In genomic region chr1:156720046-156720445, GRCm38 (mm10) we compare ENCODE assay signal across 13 mouse cellular contexts. TPM values are rescaled to one million over a fixed set of nuclear protein-coding genes. Genes with fewer than 3 reads are reported as not detected.
DNase-seq lines count a peak whose midpoint lies in the region; ATAC-seq lines count a peak whose summit lies in the region.
"Had no signal": no experiment of that assay in that cellular context is flagged by ENCODE, and none has a peak within 500 bp of the region (broad histone marks: within the 10 kb centered on the region; RNA-seq: fewer than 3 reads in every experiment).

No protein-coding gene starts in this region.

- H3K27me3 ChIP-seq in kidney, embryonic 15.5 days, result 0 out of 2 replicates have a peak, but pooled peaks cover 3% of the 10 kb centered on the region
- H3K27me3 ChIP-seq in kidney, embryonic 14.5 days (ENCODE audit: control insufficient read depth, insufficient read depth, low read length), result no peaks in the 10 kb centered on the region
- peaks cover 18% of the 10 kb centered on the region; the same call in 1 of the 2 replicates for H3K27me3 ChIP-seq in midbrain, embryonic 13.5 days
- H3K27me3 ChIP-seq in midbrain, embryonic 14.5 days (ENCODE audit: control insufficient read depth, insufficient read depth, low read length), result no peaks in the 10 kb centered on the region
- 0 out of 2 replicates have a peak, but pooled peaks cover 4% of the 10 kb centered on the region for H3K27me3 ChIP-seq in neural tube, embryonic 15.5 days (replicated peaks)

- H3K4me1 ChIP-seq in kidney, embryonic 15.5 days, result peaks cover 31% of the 10 kb centered on the region
- H3K4me1 ChIP-seq in kidney, embryonic 14.5 days (ENCODE audit: control insufficient read depth, insufficient read depth, low read length), result 0 out of 2 replicates have a peak, but pooled peaks cover 14% of the 10 kb centered on the region
- H3K4me1 ChIP-seq in midbrain, embryonic 13.5 days (replicated peaks), result peaks cover 15% of the 10 kb centered on the region
- peaks cover 5% of the 10 kb centered on the region; the same call in 1 of the 2 replicates for H3K4me1 ChIP-seq in midbrain, embryonic 14.5 days (ENCODE audit: control insufficient read depth, insufficient read depth, low read length)
- H3K4me1 ChIP-seq in neural tube, embryonic 15.5 days, result peaks cover 26% of the 10 kb centered on the region; the same call in 1 of the 2 replicates

- peak overlapping the region; percentile 75; the same call in 1 of the 2 replicates for H3K4me2 ChIP-seq in kidney, embryonic 15.5 days
- no peak overlapping the region for H3K4me2 ChIP-seq in kidney, embryonic 14.5 days (replicated peaks; ENCODE audit: low read depth, low read length)
- H3K4me2 ChIP-seq in midbrain, embryonic 13.5 days (replicated peaks), result peak overlapping the region; percentile 72; the same call in 1 of the 2 replicates
- no peak overlapping the region for H3K4me2 ChIP-seq in midbrain, embryonic 14.5 days (ENCODE audit: low read length)
- H3K4me2 ChIP-seq in neural tube, embryonic 15.5 days, result peak overlapping the region; percentile 74

- WGBS in kidney, embryonic 15.5 days, result 66% methylated on average over 4 of the region's 4 CpGs
- 62% methylated on average over 4 of the region's 4 CpGs for WGBS in kidney, embryonic 14.5 days
- WGBS in midbrain, embryonic 13.5 days, result 48% methylated on average over 4 of the region's 4 CpGs
- WGBS in midbrain, embryonic 14.5 days, result 53% methylated on average over 4 of the region's 4 CpGs
- WGBS in neural tube, embryonic 15.5 days, result 46% methylated on average over 4 of the region's 4 CpGs

- no peak for ATAC-seq in kidney, embryonic 15.5 days (replicated peaks; ENCODE audit: low FRiP score)
- no peak for ATAC-seq in kidney, embryonic 14.5 days (ENCODE audit: low FRiP score, low TSS enrichment)
- no peak for ATAC-seq in midbrain, embryonic 13.5 days
- no peak for ATAC-seq in midbrain, embryonic 14.5 days (ENCODE audit: low FRiP score, low TSS enrichment)
- ATAC-seq in neural tube, embryonic 15.5 days (ENCODE audit: low FRiP score), result no peak
- ATAC-seq: lung, postnatal 0 days had no signal

- DNase-seq in heart, adult 11 months, result peak; percentile 84
- DNase-seq in heart, adult 8-10 months (ENCODE audit: low spot score), result no peak
- DNase-seq in midbrain, embryonic 14.5 days, result no peak
- DNase-seq in left cerebral cortex, adult 11 months (ENCODE audit: low spot score), result no peak
- DNase-seq: adrenal gland, adult 2 months; gastrocnemius, postnatal 14 days had no signal

- H3K4me3 ChIP-seq in kidney, embryonic 15.5 days (replicated peaks), result no peak overlapping the region; the same call in 1 of the 2 replicates
- H3K4me3 ChIP-seq in kidney, embryonic 14.5 days (ENCODE audit: low read length), result no peak overlapping the region
- H3K4me3 ChIP-seq in midbrain, embryonic 13.5 days (replicated peaks), result no peak overlapping the region
- H3K4me3 ChIP-seq in midbrain, embryonic 14.5 days (replicated peaks; ENCODE audit: low read depth, low read length), result no peak overlapping the region
- H3K4me3 ChIP-seq in neural tube, embryonic 15.5 days (replicated peaks), result no peak overlapping the region

- no peaks in the 10 kb centered on the region for H3K36me3 ChIP-seq in kidney, embryonic 15.5 days
- no peaks in the 10 kb centered on the region for H3K36me3 ChIP-seq in kidney, embryonic 14.5 days (ENCODE audit: control insufficient read depth, insufficient read depth, low read length)
- peaks cover 5% of the 10 kb centered on the region; the same call in 1 of the 2 replicates for H3K36me3 ChIP-seq in midbrain, embryonic 13.5 days
- H3K36me3 ChIP-seq in midbrain, embryonic 14.5 days (ENCODE audit: control insufficient read depth, insufficient read depth, low read length), result no peaks in the 10 kb centered on the region
- no peaks in the 10 kb centered on the region for H3K36me3 ChIP-seq in neural tube, embryonic 15.5 days
- H3K36me3 ChIP-seq: midbrain, embryonic 12.5 days had no signal

- no peak overlapping the region for H3K27ac ChIP-seq in kidney, embryonic 15.5 days
- H3K27ac ChIP-seq in kidney, embryonic 14.5 days (ENCODE audit: low read depth, low read length), result no peak overlapping the region
- no peak overlapping the region for H3K27ac ChIP-seq in midbrain, embryonic 13.5 days
- H3K27ac ChIP-seq in midbrain, embryonic 14.5 days (replicated peaks; ENCODE audit: low read depth, low read length), result no peak overlapping the region
- no peak overlapping the region for H3K27ac ChIP-seq in neural tube, embryonic 15.5 days (replicated peaks)
- H3K27ac ChIP-seq: midbrain, embryonic 12.5 days had no signal

- H3K9ac ChIP-seq in kidney, embryonic 15.5 days, result no peak overlapping the region
- H3K9ac ChIP-seq in kidney, embryonic 14.5 days (ENCODE audit: low read depth, low read length), result no peak overlapping the region
- no peak overlapping the region for H3K9ac ChIP-seq in midbrain, embryonic 13.5 days (replicated peaks)
- H3K9ac ChIP-seq in midbrain, embryonic 14.5 days (replicated peaks; ENCODE audit: low read length), result no peak overlapping the region
- H3K9ac ChIP-seq in neural tube, embryonic 15.5 days (replicated peaks), result no peak overlapping the region

- no peaks in the 10 kb centered on the region for H3K9me3 ChIP-seq in kidney, embryonic 15.5 days (replicated peaks)
- no peaks in the 10 kb centered on the region for H3K9me3 ChIP-seq in kidney, embryonic 14.5 days (ENCODE audit: control insufficient read depth, low read length)
- no peaks in the 10 kb centered on the region for H3K9me3 ChIP-seq in midbrain, embryonic 13.5 days
- H3K9me3 ChIP-seq in midbrain, embryonic 14.5 days (ENCODE audit: control insufficient read depth, low read length), result no peaks in the 10 kb centered on the region
- H3K9me3 ChIP-seq in neural tube, embryonic 15.5 days (replicated peaks), result no peaks in the 10 kb centered on the region
- H3K9me3 ChIP-seq: limb, embryonic 15.5 days; midbrain, embryonic 12.5 days had no signal

RNA-seq across cellular contexts. Expression of gene Fam20b, which starts 1.2 kb away (rescaled TPM):
- 10 to 100 TPM; 59.9 to 68.8 (median 65.7) TPM for total RNA-seq in heart, adult 8-10 months (2022)
- 32.0 and 33.5 TPM in 2 replicates for polyA plus RNA-seq in kidney, embryonic 15.5 days (2015; fragmentation: Nextera tagmentation; extraction: Ambion mirVana)
- 24.3 and 37.3 TPM in 2 replicates for polyA plus RNA-seq in kidney, embryonic 14.5 days (2014; fragmentation: Nextera tagmentation; extraction: Ambion mirVana)
- 25.2 and 25.9 TPM in 2 replicates for polyA plus RNA-seq in midbrain, embryonic 13.5 days (2015; fragmentation: Nextera tagmentation; extraction: Ambion mirVana)
- 28.2 and 34.3 TPM in 2 replicates for polyA plus RNA-seq in midbrain, embryonic 14.5 days (2014; fragmentation: Nextera tagmentation; extraction: Ambion mirVana)
- 26.8 and 27.4 TPM in 2 replicates for polyA plus RNA-seq in neural tube, embryonic 15.5 days (2015; fragmentation: Nextera tagmentation; extraction: Ambion mirVana)

RNA-seq across cellular contexts. Expression of gene Tor3a, which starts 45.9 kb away (rescaled TPM):
- total RNA-seq in heart, adult 8-10 months (2022), result 10 to 100 TPM in 1 of 4 experiments, 1 to 10 TPM in 3; 8.1 to 11.2 (median 9.2) TPM
- polyA plus RNA-seq in kidney, embryonic 15.5 days (2015; fragmentation: Nextera tagmentation; extraction: Ambion mirVana), result 16.8 and 17.8 TPM in 2 replicates
- polyA plus RNA-seq in kidney, embryonic 14.5 days (2014; fragmentation: Nextera tagmentation; extraction: Ambion mirVana), result 15.5 and 21.1 TPM in 2 replicates
- polyA plus RNA-seq in midbrain, embryonic 13.5 days (2015; fragmentation: Nextera tagmentation; extraction: Ambion mirVana), result 2.4 and 3.4 TPM in 2 replicates
- 1.6 and 4.6 TPM in 2 replicates for polyA plus RNA-seq in midbrain, embryonic 14.5 days (2014; fragmentation: Nextera tagmentation; extraction: Ambion mirVana)
- polyA plus RNA-seq in neural tube, embryonic 15.5 days (2015; fragmentation: Nextera tagmentation; extraction: Ambion mirVana), result 3.2 and 5.6 TPM in 2 replicates

Comparison
In these comparisons a context has a peak if more than half of its experiments do, and no peak if none do; other contexts are left out.
1. H3K4me2 ChIP-seq: peak in kidney, embryonic 15.5 days (single experiment), midbrain, embryonic 13.5 days (single experiment) and neural tube, embryonic 15.5 days (single experiment); none in kidney, embryonic 14.5 days (single experiment) and midbrain, embryonic 14.5 days (single experiment).